Mouse (Mus musculus): Measurements from ENCODE around the gene Abhd16a. TPM values are rescaled to one million over a fixed set of nuclear protein-coding genes. Genes with fewer than 3 reads are reported as not detected.

Gene Abhd16a
- total RNA-seq, 2 experiments from 2014 or later = 77.2 to 91.4 TPM

GRCm38 (mm10) chr17:35083929-35084497 is 5.0 kb upstream of the Abhd16a start:
- DNase-seq = no peak

DNA sequence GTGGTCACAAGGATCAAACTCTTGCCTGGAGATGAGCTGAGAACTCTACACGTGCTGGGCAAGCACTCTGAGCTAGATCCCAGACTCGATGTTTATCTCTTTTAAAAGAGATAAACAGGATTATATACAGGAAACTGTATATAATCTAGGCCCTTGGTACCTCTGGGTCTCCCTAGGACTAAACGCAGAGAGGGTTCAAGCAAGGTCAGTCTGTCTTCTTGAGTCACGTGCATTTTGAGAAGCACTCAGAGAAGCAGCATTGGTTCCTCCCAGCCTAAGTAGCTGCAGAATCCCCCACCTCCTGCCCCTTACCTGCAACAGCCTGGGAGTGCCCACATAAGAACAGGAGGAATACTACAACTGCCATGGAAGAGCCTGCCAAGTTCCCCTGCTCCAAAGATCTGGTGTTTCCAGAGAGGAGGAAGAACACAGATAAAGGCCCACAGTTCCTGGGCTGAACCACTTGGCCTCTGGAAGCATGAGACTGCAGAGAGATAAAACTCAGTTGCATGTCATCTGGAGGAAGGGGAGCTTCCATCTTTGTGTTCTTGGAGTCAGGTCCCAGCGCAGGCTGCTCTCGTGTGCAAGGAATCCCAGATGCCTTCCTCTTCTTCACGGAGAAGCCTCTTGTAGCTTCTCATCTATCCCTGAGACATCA is 3.7 kb upstream of the Abhd16a start, which contains the start of gene Ly6g6f:
Gene Ly6g6f (minus strand): TSS at position 403 of the 658 bp plus-strand sequence.
- no peak for DNase-seq

- DNase-seq = no peak
Observed at GRCm38 (mm10) chr17:35088151-35088550, 912 bp upstream of the Abhd16a start.

GRCm38 (mm10) chr17:35090166-35090932 is 1.3 kb downstream of the Abhd16a start:
- peak; percentile 43 for DNase-seq

DNA sequence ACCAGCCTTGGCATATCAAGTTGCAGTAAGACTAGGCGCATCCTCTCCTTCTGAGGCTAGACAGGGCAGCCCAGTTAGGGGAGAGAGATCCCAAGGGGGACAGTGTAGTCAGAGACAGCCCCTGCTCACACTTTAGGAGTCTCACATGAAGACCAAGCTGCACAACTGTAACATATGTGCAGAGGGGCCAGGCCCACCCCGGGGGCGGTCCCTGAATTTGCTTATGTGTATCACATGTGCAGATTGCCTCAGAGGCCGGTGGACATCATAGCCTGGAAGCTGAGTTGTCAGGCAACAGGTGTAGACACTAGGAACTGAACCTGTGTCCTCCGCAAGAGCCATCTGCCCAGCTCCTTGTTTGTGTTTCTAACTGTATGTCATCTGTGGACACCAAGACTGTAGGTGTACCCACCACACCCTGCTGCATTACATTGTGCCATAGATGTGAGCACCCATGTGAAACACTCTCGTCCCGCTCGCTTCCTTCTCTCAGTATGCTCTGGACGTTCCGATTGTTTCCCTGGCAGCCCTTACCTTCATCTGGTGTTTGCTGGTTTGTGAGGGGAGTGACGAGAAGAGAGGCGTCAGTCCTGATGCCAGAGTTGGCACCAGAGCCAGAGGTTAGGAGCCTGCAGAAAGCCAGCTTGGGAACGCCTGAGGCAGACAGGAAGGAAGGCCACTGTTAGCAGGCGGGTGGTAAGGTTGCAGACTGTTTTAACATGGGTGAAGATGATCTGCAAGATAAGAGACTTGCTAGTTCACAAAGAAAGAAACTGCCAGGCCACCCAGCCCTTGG is 3.5 kb downstream of the Abhd16a start:
- no peak for DNase-seq

GRCm38 (mm10) chr17:35094475-35095365 is 5.7 kb downstream of the Abhd16a start:
- no peak for DNase-seq

GRCm38 (mm10) chr17:35096597-35096996 is 7.5 kb downstream of the Abhd16a start:
- DNase-seq = no peak

DNA sequence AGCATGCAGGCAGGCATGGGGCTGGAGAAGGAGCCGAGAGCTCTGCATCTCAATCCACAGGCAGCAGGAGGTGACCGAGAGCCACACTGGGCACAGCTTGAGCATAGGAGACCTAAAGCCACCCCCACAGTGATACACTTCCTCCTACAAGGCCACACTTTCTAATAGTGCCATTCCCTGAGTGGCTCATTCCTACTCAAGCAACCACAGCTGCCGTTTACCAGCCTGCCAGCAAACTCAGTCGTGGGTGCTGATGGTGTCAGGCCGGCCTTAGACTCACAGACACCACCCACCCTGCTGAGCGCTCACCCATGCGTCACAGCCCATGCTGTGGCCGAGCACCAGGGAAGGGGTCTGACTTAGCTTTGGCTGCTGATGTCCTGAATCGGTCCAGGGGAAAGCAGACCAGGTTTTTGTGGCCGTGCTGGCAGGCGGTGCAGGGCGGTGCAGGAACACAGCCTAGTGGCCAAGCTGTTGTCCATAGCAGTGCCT is 8.1 kb downstream of the Abhd16a start:
- peak; percentile 34 for DNase-seq

GRCm38 (mm10) chr17:35100196-35100765 is 11.2 kb downstream of the Abhd16a start:
- no peak for DNase-seq

DNA sequence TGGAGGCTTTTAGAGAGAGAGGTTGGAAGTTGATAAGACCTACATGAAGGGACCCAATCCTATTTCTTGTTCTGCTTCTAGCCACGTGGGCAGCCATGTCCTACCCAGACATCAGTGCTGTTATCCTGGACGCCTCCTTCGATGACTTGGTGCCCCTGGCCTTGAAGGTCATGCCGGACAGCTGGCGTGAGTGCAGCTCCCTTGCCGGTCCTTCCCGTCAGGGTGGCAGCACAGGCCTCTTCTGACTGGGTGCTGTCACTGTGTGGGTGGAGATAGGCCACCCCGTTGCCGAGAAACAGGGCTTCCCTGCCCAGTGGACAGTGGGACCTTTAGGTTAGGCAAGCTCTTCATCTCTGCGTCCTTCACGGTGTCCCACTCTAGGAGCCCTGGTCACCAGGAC is 12.1 kb downstream of the Abhd16a start:
- peak; percentile 36 for DNase-seq

DNA sequence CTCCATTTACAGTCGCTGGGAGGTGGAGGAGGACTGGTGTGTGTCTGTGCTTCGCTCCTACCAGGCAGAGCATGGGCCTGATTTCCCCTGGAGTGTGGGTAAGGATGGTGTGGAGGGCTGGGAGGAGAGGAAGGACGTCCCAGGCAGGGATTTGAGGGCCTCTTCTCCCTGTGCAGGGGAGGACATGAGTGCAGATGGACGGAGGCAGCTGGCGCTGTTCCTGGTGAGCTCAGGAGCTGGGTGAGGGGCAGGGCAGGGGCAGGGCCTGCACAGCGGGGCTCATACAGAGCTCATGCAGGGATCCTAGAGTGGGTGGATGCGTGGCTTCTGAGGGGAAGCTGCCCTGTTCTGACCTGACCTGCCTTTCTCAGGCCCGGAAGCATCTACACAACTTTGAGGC is 13.2 kb downstream of the Abhd16a start:
- no peak for DNase-seq

- DNase-seq = no peak
Observed at GRCm38 (mm10) chr17:35103221-35103690, 14.2 kb downstream of the Abhd16a start.

DNA sequence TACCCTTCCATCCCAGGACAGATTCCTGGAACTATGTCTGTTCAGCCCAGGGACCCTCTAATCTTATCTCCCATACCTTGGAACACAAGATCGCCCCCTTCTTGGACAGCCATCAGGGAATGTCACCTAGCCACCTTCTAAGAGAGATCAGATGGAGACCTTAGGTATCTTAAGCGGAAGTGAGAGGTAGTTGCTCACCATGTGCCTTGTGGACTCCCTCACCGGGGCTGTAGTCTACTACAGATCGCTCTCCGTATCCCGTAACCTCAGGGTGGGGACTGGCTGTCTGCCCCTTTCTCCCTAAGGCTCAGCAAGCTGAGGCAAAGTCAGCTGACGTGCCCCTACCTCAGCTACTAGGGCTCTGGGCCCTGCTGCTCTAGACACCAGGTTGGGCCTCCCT is 15.0 kb downstream of the Abhd16a start:
- DNase-seq = no peak

GRCm38 (mm10) chr17:35104754-35105153 is 15.7 kb downstream of the Abhd16a start:
- no peak for DNase-seq

- DNase-seq = peak; percentile 51
Observed at GRCm38 (mm10) chr17:35105740-35106389, 16.8 kb downstream of the Abhd16a start.

DNA sequence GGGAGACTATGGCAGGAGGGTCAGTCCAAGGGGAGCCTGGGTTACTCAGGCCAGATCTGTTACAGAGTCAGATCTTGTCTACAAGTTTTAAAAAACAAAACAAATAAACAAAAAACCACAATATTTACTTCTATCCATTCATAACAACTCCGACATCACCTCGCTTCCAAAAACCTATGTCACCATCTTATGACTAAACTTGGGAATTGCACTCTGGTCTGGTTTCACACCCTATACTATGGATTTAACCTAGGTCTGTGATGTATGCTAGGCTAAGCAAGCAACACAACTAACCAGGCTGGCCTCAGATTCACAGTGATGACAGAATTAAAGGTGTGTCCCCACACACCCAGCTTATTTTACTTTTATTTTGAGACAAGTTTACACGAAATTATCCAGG is 17.5 kb downstream of the Abhd16a start:
- no peak for DNase-seq

- no peak for DNase-seq
Observed at GRCm38 (mm10) chr17:35108097-35108496, 19.0 kb downstream of the Abhd16a start, which contains the start of gene Ly6g5c. Gene Ly6g5c (plus strand): TSS chr17:35108279.

- no peak for DNase-seq
Observed at GRCm38 (mm10) chr17:35111774-35112173, 22.7 kb downstream of the Abhd16a start.

DNA sequence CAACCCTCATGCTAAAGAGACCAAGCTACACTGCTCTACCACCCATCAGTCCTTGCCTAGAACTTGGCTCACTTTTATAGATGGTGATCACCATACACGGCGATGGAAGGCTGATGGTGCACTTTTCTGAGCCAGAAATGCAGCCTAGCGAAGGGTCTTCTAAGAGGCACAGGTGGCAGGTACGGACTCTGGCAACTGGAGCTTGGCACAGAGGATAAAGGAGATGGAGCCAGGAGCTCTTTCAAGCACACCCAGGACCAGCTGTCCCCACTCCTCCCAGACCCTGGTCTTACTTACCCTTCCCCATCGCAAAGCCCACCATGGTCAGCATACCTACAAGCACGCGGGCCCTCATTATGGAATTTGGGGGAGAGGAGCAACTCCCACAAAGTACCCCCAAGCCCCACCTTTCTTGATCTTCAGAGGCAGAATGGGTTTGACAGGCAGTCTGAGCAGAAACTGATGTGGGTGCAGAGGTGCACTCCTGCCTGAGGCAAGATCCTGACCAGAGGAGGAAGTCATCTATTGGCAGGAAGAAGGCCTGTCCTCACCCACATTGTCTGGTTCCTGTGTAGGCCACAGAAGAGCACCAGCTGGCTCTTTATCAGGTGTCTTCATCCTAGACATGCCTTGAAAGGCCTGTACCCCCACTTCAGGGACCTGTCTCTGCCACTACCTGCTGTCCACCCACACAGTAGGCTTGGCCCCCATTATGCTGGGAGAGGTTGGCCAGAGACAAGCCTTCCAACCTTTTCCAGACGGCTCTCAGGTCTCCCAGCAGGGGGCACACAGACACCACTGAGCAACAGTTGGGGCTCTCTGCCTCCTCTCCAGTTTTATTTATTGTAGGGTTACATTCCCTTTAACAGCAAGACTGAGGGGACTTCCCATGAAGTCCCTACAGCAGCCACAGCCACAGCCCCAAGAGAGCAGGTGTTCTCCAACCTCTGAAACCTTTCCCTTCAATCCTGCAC is 26.3 kb downstream of the Abhd16a start, which contains the start of gene Ly6g5b:
Gene Ly6g5b (minus strand): TSS at position 383 of the 974 bp plus-strand sequence.
- DNase-seq = no peak
